Mouse (Mus musculus): Measurements from ENCODE around the gene Cabin1. TPM values are rescaled to one million over a fixed set of nuclear protein-coding genes. Genes with fewer than 3 reads are reported as not detected.

The Cabin1 gene
- polyA plus RNA-seq, 1 experiment from 2014 or later: 30.8 TPM

DNA sequence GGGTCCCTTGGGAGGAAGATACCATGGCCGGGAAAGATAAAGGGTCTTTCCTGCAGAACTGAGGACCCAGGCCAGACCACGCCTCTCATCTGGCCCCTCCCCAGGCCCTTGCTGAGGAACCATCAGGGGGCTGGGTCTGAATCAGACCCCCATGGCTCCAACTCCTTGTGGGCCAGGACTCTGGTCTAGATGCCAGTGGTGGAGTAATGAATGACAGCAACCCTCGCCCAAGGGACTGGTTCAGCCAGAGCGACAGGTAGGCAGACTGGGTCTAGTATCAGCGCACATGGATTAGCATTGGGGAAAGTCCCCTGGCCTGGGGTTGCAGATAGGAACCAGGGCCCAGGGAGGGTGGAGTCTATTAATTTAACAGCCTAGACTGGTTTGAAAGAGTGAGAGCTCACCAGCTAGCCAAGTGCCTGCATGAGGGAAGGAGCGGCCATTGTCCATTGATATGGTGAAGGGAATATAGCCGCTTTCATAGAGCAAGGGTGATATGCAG lies 122.4 kb downstream of the Cabin1 start:
- Histone ChIP-seq H3K36me3 (ENCODE audit: control insufficient read depth, insufficient read depth, low read length) (peaks cover 17% of the 10 kb centered on the region), H3K9ac (ENCODE audit: low read length) (no peak overlapping the region), H3K4me1 (ENCODE audit: control insufficient read depth in 2 of 2, insufficient read depth in 2 of 2, low read length in 2 of 2) (peaks cover 9 to 19% of the 10 kb centered on the region in 2 experiments), H3K4me2 (ENCODE audit: low read length) (no peak overlapping the region), H3K27me3 (ENCODE audit: control insufficient read depth, insufficient read depth, low read length) (no peaks in the 10 kb centered on the region), H3K27ac (replicated peaks in 1 of 2; ENCODE audit: control insufficient read depth in 1 of 2, insufficient read depth in 1 of 2, low read depth in 2 of 2, low read length in 2 of 2) (no peak overlapping the region), H3K9me3 (ENCODE audit: control insufficient read depth, low read length) (no peaks in the 10 kb centered on the region), H3K4me3 (ENCODE audit: control insufficient read depth in 1 of 2, insufficient read depth in 1 of 2, low read depth in 1 of 2, low read length in 2 of 2) (no peak overlapping the region)
- WGBS: 86% methylated on average over 7 of the region's 7 CpGs
- no peak for ATAC-seq (ENCODE audit: insufficient number of reproducible peaks, insufficient read depth, low FRiP score, low read depth)

DNA sequence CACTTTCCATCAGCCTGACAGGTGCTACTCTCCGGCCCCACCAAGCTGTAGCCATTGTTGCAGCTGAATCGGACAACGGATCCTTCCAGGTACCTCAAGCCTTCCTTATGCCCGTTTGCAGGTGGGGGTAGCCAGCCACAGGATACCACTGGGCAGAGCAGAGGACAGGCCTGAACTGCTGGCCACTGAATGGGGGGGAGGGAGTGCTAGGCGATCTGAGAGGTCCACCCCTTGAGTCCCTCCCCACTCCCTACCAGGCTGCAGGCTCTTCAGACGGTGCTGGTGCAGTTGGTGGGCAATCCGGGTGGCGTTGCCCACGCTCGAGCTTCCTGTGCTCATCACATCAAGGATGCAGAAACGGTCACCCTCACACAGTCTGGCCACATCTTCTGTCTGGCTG lies 126.4 kb downstream of the Cabin1 start:
- no peaks in the 10 kb centered on the region for H3K36me3 ChIP-seq (ENCODE audit: control insufficient read depth, insufficient read depth, low read length)
- H3K27me3 ChIP-seq (ENCODE audit: control insufficient read depth, insufficient read depth, low read length): no peaks in the 10 kb centered on the region
- no peak overlapping the region for H3K4me2 ChIP-seq (ENCODE audit: low read length)
- no peak overlapping the region for H3K27ac ChIP-seq (replicated peaks in 1 of 2; ENCODE audit: control insufficient read depth in 1 of 2, insufficient read depth in 1 of 2, low read depth in 2 of 2, low read length in 2 of 2)
- no peak for ATAC-seq (ENCODE audit: insufficient number of reproducible peaks, insufficient read depth, low FRiP score, low read depth)
- H3K9me3 ChIP-seq (ENCODE audit: control insufficient read depth, low read length): no peaks in the 10 kb centered on the region
- WGBS: 78% methylated on average over 11 of the region's 11 CpGs
- no peak overlapping the region for H3K4me3 ChIP-seq (ENCODE audit: control insufficient read depth in 1 of 2, insufficient read depth in 1 of 2, low read depth in 1 of 2, low read length in 2 of 2)
- H3K4me1 ChIP-seq (ENCODE audit: control insufficient read depth in 2 of 2, insufficient read depth in 2 of 2, low read length in 2 of 2): peaks cover 0 to 1% of the 10 kb centered on the region in 2 experiments; a peak in 1 of 4 replicates
- no peak overlapping the region for H3K9ac ChIP-seq (ENCODE audit: low read length)

DNA sequence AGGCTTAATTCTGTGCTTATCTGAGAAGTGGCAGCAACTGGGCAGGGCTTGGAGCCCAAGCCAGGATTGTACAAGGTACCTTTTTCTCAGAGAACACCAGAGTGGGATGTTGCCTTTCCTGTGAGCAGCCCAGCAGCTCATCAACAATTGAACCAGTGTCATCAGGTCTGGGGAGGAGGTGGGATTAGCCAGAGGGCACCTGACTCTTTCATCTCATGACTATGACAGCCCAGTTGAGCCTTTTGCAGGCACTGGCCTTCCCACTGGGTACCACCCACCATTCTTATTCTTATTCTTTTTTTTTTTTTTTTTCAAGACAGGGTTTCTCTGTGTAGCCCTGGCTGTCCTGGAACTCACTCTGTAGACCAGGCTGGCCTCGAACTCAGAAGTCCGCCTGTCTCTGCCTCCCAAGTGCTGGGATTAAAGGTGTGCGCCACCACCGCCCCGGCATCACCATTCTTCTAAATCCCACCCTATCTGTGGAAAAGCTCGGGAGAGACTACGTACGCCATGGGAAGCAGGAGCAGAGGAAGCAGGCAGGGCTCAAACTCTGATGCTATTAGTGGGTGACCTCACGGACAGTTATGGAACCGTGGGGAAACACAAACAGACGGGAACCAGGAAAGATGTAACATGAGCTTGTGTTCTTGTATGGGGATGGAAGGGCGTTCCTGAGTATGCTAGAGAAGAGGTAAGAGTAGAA lies 127.9 kb downstream of the Cabin1 start:
- no peak overlapping the region for H3K4me3 ChIP-seq (ENCODE audit: control insufficient read depth in 1 of 2, insufficient read depth in 1 of 2, low read depth in 1 of 2, low read length in 2 of 2)
- H3K9ac ChIP-seq (ENCODE audit: low read length): no peak overlapping the region
- H3K9me3 ChIP-seq (ENCODE audit: control insufficient read depth, low read length): no peaks in the 10 kb centered on the region
- H3K27ac ChIP-seq (replicated peaks in 1 of 2; ENCODE audit: control insufficient read depth in 1 of 2, insufficient read depth in 1 of 2, low read depth in 2 of 2, low read length in 2 of 2): no peak overlapping the region
- H3K36me3 ChIP-seq (ENCODE audit: control insufficient read depth, insufficient read depth, low read length): no peaks in the 10 kb centered on the region
- H3K27me3 ChIP-seq (ENCODE audit: control insufficient read depth, insufficient read depth, low read length): no peaks in the 10 kb centered on the region
- no peak overlapping the region for H3K4me2 ChIP-seq (ENCODE audit: low read length)
- WGBS: 86% methylated on average over 12 of the region's 12 CpGs
- no peak for ATAC-seq (ENCODE audit: insufficient number of reproducible peaks, insufficient read depth, low FRiP score, low read depth)
- peaks cover 0 to 2% of the 10 kb centered on the region in 2 experiments; a peak in 1 of 4 replicates for H3K4me1 ChIP-seq (ENCODE audit: control insufficient read depth in 2 of 2, insufficient read depth in 2 of 2, low read length in 2 of 2)

DNA sequence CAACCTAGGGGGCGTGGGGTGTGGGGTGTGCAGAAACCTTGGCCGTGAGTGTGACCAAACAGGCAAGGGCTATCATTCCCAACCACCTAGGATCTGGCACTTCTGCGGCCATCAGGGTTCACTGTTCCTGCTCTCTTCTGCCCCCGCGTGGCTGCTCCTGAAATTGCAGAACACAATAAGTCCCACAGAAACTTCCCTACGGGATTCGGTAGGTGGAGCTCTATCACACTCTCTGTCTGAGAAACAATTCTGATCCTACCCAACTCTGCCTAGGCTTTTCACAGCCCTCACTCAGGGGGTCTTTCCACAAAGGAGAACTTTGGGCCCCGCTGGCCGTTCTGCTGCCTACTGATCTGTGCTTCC lies 128.5 kb downstream of the Cabin1 start:
- Histone ChIP-seq H3K27ac (replicated peaks in 1 of 2; ENCODE audit: control insufficient read depth in 1 of 2, insufficient read depth in 1 of 2, low read depth in 2 of 2, low read length in 2 of 2) (no peak overlapping the region), H3K9ac (ENCODE audit: low read length) (no peak overlapping the region), H3K4me1 (ENCODE audit: control insufficient read depth in 2 of 2, insufficient read depth in 2 of 2, low read length in 2 of 2) (peaks cover 0 to 2% of the 10 kb centered on the region in 2 experiments; a peak in 1 of 4 replicates), H3K27me3 (ENCODE audit: control insufficient read depth, insufficient read depth, low read length) (no peaks in the 10 kb centered on the region), H3K4me2 (ENCODE audit: low read length) (no peak overlapping the region), H3K4me3 (ENCODE audit: control insufficient read depth in 1 of 2, insufficient read depth in 1 of 2, low read depth in 1 of 2, low read length in 2 of 2) (no peak overlapping the region), H3K36me3 (ENCODE audit: control insufficient read depth, insufficient read depth, low read length) (no peaks in the 10 kb centered on the region), H3K9me3 (ENCODE audit: control insufficient read depth, low read length) (no peaks in the 10 kb centered on the region)
- ATAC-seq (ENCODE audit: insufficient number of reproducible peaks, insufficient read depth, low FRiP score, low read depth): no peak
- WGBS: 2% methylated on average over 9 of the region's 9 CpGs

DNA sequence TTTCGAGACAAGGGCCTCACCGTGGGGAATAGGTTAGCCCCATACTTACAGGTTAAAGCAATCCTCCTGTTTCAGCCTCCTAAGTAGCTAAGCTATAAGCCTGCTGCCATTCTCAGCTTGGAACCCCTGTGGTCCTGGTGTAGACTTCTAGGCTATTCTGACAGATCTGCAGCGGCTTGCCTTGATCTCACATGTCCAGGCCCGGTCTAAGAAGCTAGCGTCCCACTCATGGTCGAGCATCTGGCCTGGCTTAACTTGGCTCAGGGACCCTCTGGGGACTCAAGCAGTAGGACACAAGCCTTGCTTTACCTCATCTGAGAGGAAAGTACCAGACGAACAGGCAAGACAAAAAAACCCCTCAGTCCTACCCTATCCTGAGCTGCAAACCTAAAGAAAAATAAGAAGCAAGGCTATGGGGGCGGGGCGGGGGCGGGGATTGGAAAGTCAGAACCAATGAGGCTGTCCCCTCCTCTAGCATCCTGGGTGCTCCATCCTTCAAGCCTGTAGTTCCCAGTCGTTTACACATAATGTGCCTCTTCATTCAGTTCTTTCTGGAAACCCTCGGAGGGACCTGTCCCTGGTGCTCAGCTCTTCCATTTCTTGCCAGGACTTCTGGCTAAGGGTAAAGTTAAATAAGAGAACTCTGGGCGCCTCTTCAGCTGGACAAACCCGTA lies 129.0 kb downstream of the Cabin1 start:
- H3K4me2 ChIP-seq (ENCODE audit: low read length): no peak overlapping the region
- H3K4me3 ChIP-seq (ENCODE audit: control insufficient read depth in 1 of 2, insufficient read depth in 1 of 2, low read depth in 1 of 2, low read length in 2 of 2): no peak overlapping the region
- peaks cover 0 to 2% of the 10 kb centered on the region in 2 experiments; a peak in 1 of 4 replicates for H3K4me1 ChIP-seq (ENCODE audit: control insufficient read depth in 2 of 2, insufficient read depth in 2 of 2, low read length in 2 of 2)
- H3K9me3 ChIP-seq (ENCODE audit: control insufficient read depth, low read length): no peaks in the 10 kb centered on the region
- no peak overlapping the region for H3K27ac ChIP-seq (replicated peaks in 1 of 2; ENCODE audit: control insufficient read depth in 1 of 2, insufficient read depth in 1 of 2, low read depth in 2 of 2, low read length in 2 of 2)
- WGBS: 64% methylated on average over 14 of the region's 14 CpGs
- H3K36me3 ChIP-seq (ENCODE audit: control insufficient read depth, insufficient read depth, low read length): no peaks in the 10 kb centered on the region
- H3K9ac ChIP-seq (ENCODE audit: low read length): no peak overlapping the region
- no peak for ATAC-seq (ENCODE audit: insufficient number of reproducible peaks, insufficient read depth, low FRiP score, low read depth)
- H3K27me3 ChIP-seq (ENCODE audit: control insufficient read depth, insufficient read depth, low read length): no peaks in the 10 kb centered on the region

DNA sequence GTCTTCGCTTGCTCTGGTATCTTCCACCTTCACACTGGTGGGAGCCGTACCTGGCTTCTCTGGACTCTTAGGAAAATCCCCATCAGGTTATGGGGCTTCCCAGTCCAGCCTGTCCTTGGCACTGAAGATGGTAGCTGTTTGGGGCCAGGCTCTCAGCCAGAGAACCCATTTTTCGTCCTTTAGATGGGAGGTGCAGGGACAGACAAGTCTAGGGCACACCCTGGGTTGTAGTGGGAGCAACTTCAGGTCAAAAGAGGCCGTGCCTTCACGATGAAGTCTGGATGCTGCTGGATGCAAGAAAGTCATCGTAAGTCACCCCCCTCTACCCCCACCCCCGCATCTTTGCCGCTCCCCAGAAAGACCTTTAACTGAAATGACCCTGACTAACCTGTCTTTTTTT lies 129.5 kb downstream of the Cabin1 start:
- Histone ChIP-seq H3K9me3 (ENCODE audit: control insufficient read depth, low read length) (0 out of 2 replicates have a peak, but pooled peaks cover 3% of the 10 kb centered on the region), H3K27me3 (ENCODE audit: control insufficient read depth, insufficient read depth, low read length) (no peaks in the 10 kb centered on the region), H3K4me1 (ENCODE audit: control insufficient read depth in 2 of 2, insufficient read depth in 2 of 2, low read length in 2 of 2) (peaks cover 0 to 2% of the 10 kb centered on the region in 2 experiments; a peak in 1 of 4 replicates), H3K27ac (replicated peaks in 1 of 2; ENCODE audit: control insufficient read depth in 1 of 2, insufficient read depth in 1 of 2, low read depth in 2 of 2, low read length in 2 of 2) (no peak overlapping the region), H3K4me2 (ENCODE audit: low read length) (no peak overlapping the region), H3K9ac (ENCODE audit: low read length) (no peak overlapping the region), H3K4me3 (ENCODE audit: control insufficient read depth in 1 of 2, insufficient read depth in 1 of 2, low read depth in 1 of 2, low read length in 2 of 2) (no peak overlapping the region), H3K36me3 (ENCODE audit: control insufficient read depth, insufficient read depth, low read length) (no peaks in the 10 kb centered on the region)
- no peak for ATAC-seq (ENCODE audit: insufficient number of reproducible peaks, insufficient read depth, low FRiP score, low read depth)
- 89% methylated on average over 8 of the region's 8 CpGs for WGBS

DNA sequence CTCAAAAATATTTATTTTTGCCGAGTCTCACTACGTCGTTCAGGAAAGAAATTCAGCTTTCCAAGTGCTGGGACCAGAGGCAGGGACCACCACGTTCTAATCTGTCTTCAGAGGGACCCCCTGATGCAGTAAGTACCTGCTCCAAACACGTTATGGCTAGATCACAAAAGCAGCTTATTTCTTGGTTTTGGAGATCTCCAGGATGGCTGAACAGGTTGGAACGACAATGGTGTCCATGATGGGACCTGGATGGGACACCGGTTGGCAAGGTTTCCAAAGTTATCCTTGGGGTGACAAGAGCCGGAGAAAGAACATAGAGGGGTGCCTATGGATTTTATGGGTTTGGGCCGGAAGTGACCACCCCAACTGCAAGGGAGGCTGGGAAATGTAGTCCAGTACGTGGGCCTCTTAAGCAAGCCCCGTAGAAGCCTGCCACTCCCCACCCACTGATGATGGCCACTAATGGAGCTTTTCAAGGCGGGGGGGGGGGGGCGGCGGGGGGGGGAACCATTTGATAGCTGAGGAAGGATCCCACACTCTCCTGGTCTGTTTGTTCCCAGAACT lies 130.5 kb downstream of the Cabin1 start:
- peaks cover 0 to 2% of the 10 kb centered on the region in 2 experiments; a peak in 1 of 4 replicates for H3K4me1 ChIP-seq (ENCODE audit: control insufficient read depth in 2 of 2, insufficient read depth in 2 of 2, low read length in 2 of 2)
- H3K4me3 ChIP-seq (ENCODE audit: control insufficient read depth in 1 of 2, insufficient read depth in 1 of 2, low read depth in 1 of 2, low read length in 2 of 2): no peak overlapping the region
- 0 out of 2 replicates have a peak, but pooled peaks cover 5% of the 10 kb centered on the region for H3K9me3 ChIP-seq (ENCODE audit: control insufficient read depth, low read length)
- H3K4me2 ChIP-seq (ENCODE audit: low read length): no peak overlapping the region
- WGBS: 74% methylated on average over 12 of the region's 14 CpGs
- no peak for ATAC-seq (ENCODE audit: insufficient number of reproducible peaks, insufficient read depth, low FRiP score, low read depth)
- no peaks in the 10 kb centered on the region for H3K36me3 ChIP-seq (ENCODE audit: control insufficient read depth, insufficient read depth, low read length)
- H3K27ac ChIP-seq (replicated peaks in 1 of 2; ENCODE audit: control insufficient read depth in 1 of 2, insufficient read depth in 1 of 2, low read depth in 2 of 2, low read length in 2 of 2): no peak overlapping the region
- no peaks in the 10 kb centered on the region for H3K27me3 ChIP-seq (ENCODE audit: control insufficient read depth, insufficient read depth, low read length)
- H3K9ac ChIP-seq (ENCODE audit: low read length): no peak overlapping the region

Measured in heart, embryonic 14.5 days (tissue).